Mouse (Mus musculus): ENCODE results near the gene Arpc1b. TPM values are rescaled to one million over a fixed set of nuclear protein-coding genes. Genes with fewer than 3 reads are reported as not detected.

Arpc1b gene
- polyA plus RNA-seq, 1 experiment from 2014 or later, result 137 TPM

- Histone ChIP-seq H3K4me3 (ENCODE audit: control insufficient read depth in 1 of 2, insufficient read depth in 1 of 2, low read depth in 1 of 2, low read length in 2 of 2) (no peak overlapping the region), H3K4me1 (ENCODE audit: control insufficient read depth in 2 of 2, insufficient read depth in 2 of 2, low read length in 2 of 2) (peaks cover 4 to 29% of the 10 kb centered on the region in 2 experiments), H3K27me3 (ENCODE audit: control insufficient read depth, insufficient read depth, low read length) (no peaks in the 10 kb centered on the region), H3K9ac (ENCODE audit: low read length) (peak overlapping the region; percentile 4; the same call in 1 of the 2 replicates), H3K27ac (replicated peaks in 1 of 2; ENCODE audit: control insufficient read depth in 1 of 2, insufficient read depth in 1 of 2, low read depth in 2 of 2, low read length in 2 of 2) (peak overlapping the region in 1 of 2 experiments; percentile 38; a peak in 1 of 4 replicates), H3K9me3 (ENCODE audit: control insufficient read depth, low read length) (no peaks in the 10 kb centered on the region), H3K36me3 (ENCODE audit: control insufficient read depth, insufficient read depth, low read length) (peaks cover 53% of the 10 kb centered on the region), H3K4me2 (ENCODE audit: low read length) (0 out of 2 replicates have a peak overlapping the region, but pooled peaks have one; percentile 5)
- WGBS, result 57% methylated on average over 3 of the region's 3 CpGs
- no peak for ATAC-seq (ENCODE audit: insufficient number of reproducible peaks, insufficient read depth, low FRiP score, low read depth)
Measured at GRCm38 (mm10) chr5:145164710-145165109, 50.7 kb downstream of the Arpc1b start.

- Histone ChIP-seq H3K9ac (ENCODE audit: low read length) (no peak overlapping the region), H3K9me3 (ENCODE audit: control insufficient read depth, low read length) (no peaks in the 10 kb centered on the region), H3K4me3 (ENCODE audit: control insufficient read depth in 1 of 2, insufficient read depth in 1 of 2, low read depth in 1 of 2, low read length in 2 of 2) (no peak overlapping the region), H3K4me2 (ENCODE audit: low read length) (no peak overlapping the region; the same call in 1 of the 2 replicates), H3K27me3 (ENCODE audit: control insufficient read depth, insufficient read depth, low read length) (no peaks in the 10 kb centered on the region), H3K4me1 (ENCODE audit: control insufficient read depth in 2 of 2, insufficient read depth in 2 of 2, low read length in 2 of 2) (peaks cover 4 to 29% of the 10 kb centered on the region in 2 experiments), H3K27ac (replicated peaks in 1 of 2; ENCODE audit: control insufficient read depth in 1 of 2, insufficient read depth in 1 of 2, low read depth in 2 of 2, low read length in 2 of 2) (no peak overlapping the region), H3K36me3 (ENCODE audit: control insufficient read depth, insufficient read depth, low read length) (peaks cover 50% of the 10 kb centered on the region)
- ATAC-seq (ENCODE audit: insufficient number of reproducible peaks, insufficient read depth, low FRiP score, low read depth), result no peak
- 84% methylated on average over 15 of the region's 15 CpGs for WGBS
Measured at GRCm38 (mm10) chr5:145165184-145165583, 51.2 kb downstream of the Arpc1b start.

GRCm38 (mm10) chr5:145166536-145167305, 52.7 kb downstream of the Arpc1b start, which contains the start of the genes Ptcd1 and Cpsf4:
TSS of gene Ptcd1 (minus strand) at chr5:145167108.
TSS of gene Cpsf4 (plus strand) at chr5:145167213.
- Histone ChIP-seq H3K27me3 (ENCODE audit: control insufficient read depth, insufficient read depth, low read length) (no peaks in the 10 kb centered on the region), H3K9me3 (ENCODE audit: control insufficient read depth, low read length) (no peaks in the 10 kb centered on the region), H3K4me1 (ENCODE audit: control insufficient read depth in 2 of 2, insufficient read depth in 2 of 2, low read length in 2 of 2) (peaks cover 4 to 29% of the 10 kb centered on the region in 2 experiments), H3K36me3 (ENCODE audit: control insufficient read depth, insufficient read depth, low read length) (peaks cover 50% of the 10 kb centered on the region), H3K4me3 (ENCODE audit: control insufficient read depth in 1 of 2, insufficient read depth in 1 of 2, low read depth in 1 of 2, low read length in 2 of 2) (peak within 1 kb of the TSS; percentile 86 to 99), H3K9ac (ENCODE audit: low read length) (peak within 1 kb of the TSS; percentile 98), H3K4me2 (ENCODE audit: low read length) (peak within 1 kb of the TSS; percentile 92), H3K27ac (replicated peaks in 1 of 2; ENCODE audit: control insufficient read depth in 1 of 2, insufficient read depth in 1 of 2, low read depth in 2 of 2, low read length in 2 of 2) (peak within 1 kb of the TSS; percentile 91 to 94)
- WGBS, result under 1% methylated on average over 51 of the region's 51 CpGs
- peak; percentile 93 for ATAC-seq (ENCODE audit: insufficient number of reproducible peaks, insufficient read depth, low FRiP score, low read depth)

GRCm38 (mm10) chr5:145167306-145167661, 53.3 kb downstream of the Arpc1b start:
- under 1% methylated on average over 28 of the region's 28 CpGs for WGBS
- H3K36me3 ChIP-seq (ENCODE audit: control insufficient read depth, insufficient read depth, low read length), result peaks cover 51% of the 10 kb centered on the region
- no peak for ATAC-seq (ENCODE audit: insufficient number of reproducible peaks, insufficient read depth, low FRiP score, low read depth)
- peak overlapping the region; percentile 92 for H3K4me2 ChIP-seq (ENCODE audit: low read length)
- H3K4me3 ChIP-seq (ENCODE audit: control insufficient read depth in 1 of 2, insufficient read depth in 1 of 2, low read depth in 1 of 2, low read length in 2 of 2), result peak overlapping the region; percentile 86 to 99
- H3K4me1 ChIP-seq (ENCODE audit: control insufficient read depth in 2 of 2, insufficient read depth in 2 of 2, low read length in 2 of 2), result peaks cover 4 to 29% of the 10 kb centered on the region in 2 experiments
- peak overlapping the region; percentile 98 for H3K9ac ChIP-seq (ENCODE audit: low read length)
- no peaks in the 10 kb centered on the region for H3K9me3 ChIP-seq (ENCODE audit: control insufficient read depth, low read length)
- H3K27ac ChIP-seq (replicated peaks in 1 of 2; ENCODE audit: control insufficient read depth in 1 of 2, insufficient read depth in 1 of 2, low read depth in 2 of 2, low read length in 2 of 2), result peak overlapping the region; percentile 58 to 91
- no peaks in the 10 kb centered on the region for H3K27me3 ChIP-seq (ENCODE audit: control insufficient read depth, insufficient read depth, low read length)

- 86% methylated on average over 18 of the region's 18 CpGs for WGBS
- H3K4me3 ChIP-seq (ENCODE audit: control insufficient read depth in 1 of 2, insufficient read depth in 1 of 2, low read depth in 1 of 2, low read length in 2 of 2), result no peak overlapping the region
- H3K4me1 ChIP-seq (ENCODE audit: control insufficient read depth in 2 of 2, insufficient read depth in 2 of 2, low read length in 2 of 2), result no peaks in the 10 kb centered on the region
- no peak overlapping the region for H3K9ac ChIP-seq (ENCODE audit: low read length)
- H3K36me3 ChIP-seq (ENCODE audit: control insufficient read depth, insufficient read depth, low read length), result peaks cover 100% of the 10 kb centered on the region
- H3K27ac ChIP-seq (replicated peaks in 1 of 2; ENCODE audit: control insufficient read depth in 1 of 2, insufficient read depth in 1 of 2, low read depth in 2 of 2, low read length in 2 of 2), result no peak overlapping the region
- no peaks in the 10 kb centered on the region for H3K27me3 ChIP-seq (ENCODE audit: control insufficient read depth, insufficient read depth, low read length)
- no peak for ATAC-seq (ENCODE audit: insufficient number of reproducible peaks, insufficient read depth, low FRiP score, low read depth)
- H3K9me3 ChIP-seq (ENCODE audit: control insufficient read depth, low read length), result no peaks in the 10 kb centered on the region
- H3K4me2 ChIP-seq (ENCODE audit: low read length), result no peak overlapping the region
Measured at GRCm38 (mm10) chr5:145178461-145178980, 64.5 kb downstream of the Arpc1b start.

Other genes with a start within 250 kb of the Arpc1b start
- 16.6 and 18.0 TPM in 2 replicates for gene Smurf1, start 148.4 kb upstream of the Arpc1b start, polyA plus RNA-seq (2014; fragmentation: Nextera tagmentation; extraction: Ambion mirVana)
- gene Gm4871, start 81.5 kb upstream of the Arpc1b start, polyA plus RNA-seq (2014; fragmentation: Nextera tagmentation; extraction: Ambion mirVana), result not detected in 2 replicates
- not detected in 2 replicates for gene 1700018F24Rik, start 71.2 kb upstream of the Arpc1b start, polyA plus RNA-seq (2014; fragmentation: Nextera tagmentation; extraction: Ambion mirVana)
- 101 and 107 TPM in 2 replicates for gene Arpc1a, start 30.4 kb upstream of the Arpc1b start, polyA plus RNA-seq (2014; fragmentation: Nextera tagmentation; extraction: Ambion mirVana)
- gene Kpna7, start 30.2 kb upstream of the Arpc1b start, polyA plus RNA-seq (2014; fragmentation: Nextera tagmentation; extraction: Ambion mirVana), result not detected in 2 replicates
- gene Pdap1, start 26.0 kb downstream of the Arpc1b start, polyA plus RNA-seq (2014; fragmentation: Nextera tagmentation; extraction: Ambion mirVana), result 60.9 and 69.1 TPM in 2 replicates
- gene Bud31, start 26.1 kb downstream of the Arpc1b start, polyA plus RNA-seq (2014; fragmentation: Nextera tagmentation; extraction: Ambion mirVana), result 130 and 135 TPM in 2 replicates
- gene Ptcd1, start 52.9 kb downstream of the Arpc1b start, polyA plus RNA-seq (2014; fragmentation: Nextera tagmentation; extraction: Ambion mirVana), result 10.6 and 11.2 TPM in 2 replicates
- gene Cpsf4, start 53.0 kb downstream of the Arpc1b start, polyA plus RNA-seq (2014; fragmentation: Nextera tagmentation; extraction: Ambion mirVana), result 13.6 and 14.1 TPM in 2 replicates
- gene Atp5j2, start 77.8 kb downstream of the Arpc1b start, polyA plus RNA-seq (2014; fragmentation: Nextera tagmentation; extraction: Ambion mirVana), result 1,222 and 1,313 TPM in 2 replicates
- 7.4 and 7.8 TPM in 2 replicates for gene Zkscan14, start 87.7 kb downstream of the Arpc1b start, polyA plus RNA-seq (2014; fragmentation: Nextera tagmentation; extraction: Ambion mirVana)
- gene Zkscan5, start 90.3 kb downstream of the Arpc1b start, polyA plus RNA-seq (2014; fragmentation: Nextera tagmentation; extraction: Ambion mirVana), result 10.2 and 11.1 TPM in 2 replicates
- gene Zfp655, start 117.5 kb downstream of the Arpc1b start, polyA plus RNA-seq (2014; fragmentation: Nextera tagmentation; extraction: Ambion mirVana), result 37.3 and 38.6 TPM in 2 replicates
- 0.42 and 0.73 TPM in 2 replicates for gene Zscan25, start 166.3 kb downstream of the Arpc1b start, polyA plus RNA-seq (2014; fragmentation: Nextera tagmentation; extraction: Ambion mirVana)
- not detected in 2 replicates for gene Cyp3a57, start 231.1 kb downstream of the Arpc1b start, polyA plus RNA-seq (2014; fragmentation: Nextera tagmentation; extraction: Ambion mirVana)